Mouse (Mus musculus) heart, embryonic 11.5 days (tissue): Measurements from ENCODE around the gene Mbnl2. TPM values are rescaled to one million over a fixed set of nuclear protein-coding genes. Genes with fewer than 3 reads are reported as not detected.

Experiments
- ATAC-seq: fragments of 200-750 bp; cut with Nextera tagmentation; replicated peaks from 2 replicates; pipeline ENCODE4 v1.8.0; 2017; ENCODE audit warnings: moderate library complexity; ENCODE audit not compliant: insufficient number of reproducible peaks, low FRiP score, low TSS enrichment
- H3K27ac ChIP-seq: fragments of 300-500 bp; sonication (generic); 2 replicates; pipeline ENCODE4 v1.5.1; 2014; ENCODE audit warnings: mild to moderate bottlenecking, low read depth, low read length
- H3K27me3 ChIP-seq: fragments of 300-500 bp; sonication (generic); 2 replicates; pipeline ENCODE4 v1.6.1; 2014; ENCODE audit warnings: mild to moderate bottlenecking, low read length, mixed read lengths; ENCODE audit not compliant: control insufficient read depth, insufficient read depth
- H3K36me3 ChIP-seq: fragments of 300-500 bp; sonication (generic); 2 replicates; pipeline ENCODE4 v1.6.1; 2014; ENCODE audit warnings: mild to moderate bottlenecking, low read length, moderate library complexity, mixed read lengths; ENCODE audit not compliant: control insufficient read depth, insufficient read depth
- H3K4me1 ChIP-seq: fragments of 300-500 bp; sonication (generic); 2 replicates; pipeline ENCODE4 v1.6.1; 2014; ENCODE audit warnings: low read length; ENCODE audit not compliant: control insufficient read depth, insufficient read depth
- H3K4me2 ChIP-seq: fragments of 300-500 bp; sonication (generic); 2 replicates; pipeline ENCODE4 v1.6.1; 2014; ENCODE audit warnings: mild to moderate bottlenecking, moderate library complexity
- H3K4me3 ChIP-seq: fragments of 300-500 bp; sonication (generic); 2 replicates; pipeline ENCODE4 v1.5.1; 2014; ENCODE audit warnings: low read depth, low read length
- H3K9ac ChIP-seq: fragments of 300-500 bp; sonication (generic); 2 replicates; pipeline ENCODE4 v1.6.1; 2014; ENCODE audit warnings: mild to moderate bottlenecking, low read depth, low read length, moderate library complexity
- H3K9me3 ChIP-seq: fragments of 300-500 bp; sonication (generic); replicated peaks from 2 replicates; pipeline ENCODE4 v1.6.1; 2016; ENCODE audit warnings: low read length; ENCODE audit not compliant: control insufficient read depth
- WGBS: fragments of 180-500 bp; shearing (Covaris S2); extraction: QIAGEN DNeasy Blood & Tissue Kit; methylation state at CpG from one replicate; pipeline ENCODE4 v1.1.7; 2014; ENCODE audit not compliant: insufficient replicate concordance; 5-methylcytosine and 5-hydroxymethylcytosine counted together
- polyA plus RNA-seq: library from polyadenylated mRNA; unstranded; fragments of >200 nt; fragmentation: Nextera tagmentation; extraction: Ambion mirVana; gene quantifications from 2 replicates; pipeline ENCODE4 v1.2.1, GENCODE M21; 2014

Gene Mbnl2
- polyA plus RNA-seq, 1 experiment from 2014 or later = 107 TPM

- Histone ChIP-seq H3K36me3 (no peaks in the 10 kb centered on the region), H3K4me3 (peak overlapping the region; percentile 72), H3K27ac (peak overlapping the region; percentile 96), H3K4me1 (peaks cover 54% of the 10 kb centered on the region), H3K27me3 (no peaks in the 10 kb centered on the region), H3K9me3 (no peaks in the 10 kb centered on the region), H3K4me2 (peak overlapping the region; percentile 81), H3K9ac (peak overlapping the region; percentile 91)
- WGBS = 19% methylated on average over 21 of the region's 21 CpGs
- no peak for ATAC-seq
These were observed 3.1 kb downstream of the Mbnl2 start for GRCm38 (mm10) chr14:120278290-120279244.

DNA sequence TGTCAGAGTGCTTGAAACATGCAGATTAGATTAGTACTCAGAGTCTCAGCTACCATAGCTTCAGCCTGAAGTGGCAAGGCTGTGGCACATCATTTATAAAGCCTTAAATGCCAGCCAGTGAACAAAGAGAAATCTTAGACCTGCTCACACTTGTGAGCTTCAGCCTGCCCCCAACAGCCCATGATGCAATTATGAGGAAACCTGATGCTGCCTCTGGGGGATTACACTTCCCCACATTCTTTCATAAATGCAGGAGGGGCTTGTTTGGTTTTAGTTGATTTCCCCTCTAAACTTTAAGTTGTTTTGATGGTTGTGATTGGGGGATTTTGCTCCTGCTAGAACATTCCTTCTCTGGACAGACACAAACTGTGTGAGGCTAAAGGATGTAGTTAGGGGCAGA lies 4.7 kb downstream of the Mbnl2 start:
- Histone ChIP-seq H3K9ac (no peak overlapping the region; the same call in 1 of the 2 replicates), H3K27ac (no peak overlapping the region), H3K4me2 (peak overlapping the region; percentile 81; the same call in 1 of the 2 replicates), H3K36me3 (no peaks in the 10 kb centered on the region), H3K4me1 (peaks cover 62% of the 10 kb centered on the region), H3K9me3 (no peaks in the 10 kb centered on the region), H3K4me3 (no peak overlapping the region), H3K27me3 (no peaks in the 10 kb centered on the region)
- ATAC-seq = no peak

- no peak overlapping the region for H3K27ac ChIP-seq
- WGBS = 81% methylated on average over 8 of the region's 8 CpGs
These were observed 8.3 kb downstream of the Mbnl2 start for GRCm38 (mm10) chr14:120283787-120284186.

GRCm38 (mm10) chr14:120284504-120284903 lies 9.0 kb downstream of the Mbnl2 start:
- Histone ChIP-seq H3K27me3 (no peaks in the 10 kb centered on the region), H3K4me3 (no peak overlapping the region), H3K36me3 (no peaks in the 10 kb centered on the region), H3K9ac (no peak overlapping the region), H3K27ac (no peak overlapping the region), H3K4me2 (no peak overlapping the region), H3K9me3 (no peaks in the 10 kb centered on the region), H3K4me1 (peaks cover 79% of the 10 kb centered on the region)
- 63% methylated on average over 5 of the region's 5 CpGs for WGBS
- ATAC-seq = no peak

More at GRCm38 (mm10) chr14:120283787-120284186, 8.3 kb downstream of the Mbnl2 start:
- Histone ChIP-seq H3K4me2 (no peak overlapping the region), H3K4me3 (no peak overlapping the region), H3K4me1 (peaks cover 78% of the 10 kb centered on the region), H3K36me3 (no peaks in the 10 kb centered on the region), H3K9ac (no peak overlapping the region), H3K27me3 (no peaks in the 10 kb centered on the region), H3K9me3 (no peaks in the 10 kb centered on the region)
- ATAC-seq = no peak

GRCm38 (mm10) chr14:120287121-120287986 lies 11.9 kb downstream of the Mbnl2 start:
- no peak for ATAC-seq
- Histone ChIP-seq H3K36me3 (no peaks in the 10 kb centered on the region; the same call in 1 of the 2 replicates), H3K4me2 (peak overlapping the region; percentile 16; the same call in 1 of the 2 replicates), H3K27me3 (no peaks in the 10 kb centered on the region), H3K9ac (peak overlapping the region; percentile 59; the same call in 1 of the 2 replicates), H3K4me1 (peaks cover 80% of the 10 kb centered on the region), H3K27ac (peak overlapping the region; percentile 62), H3K9me3 (no peaks in the 10 kb centered on the region), H3K4me3 (no peak overlapping the region)
- WGBS = 37% methylated on average over 21 of the region's 21 CpGs

DNA sequence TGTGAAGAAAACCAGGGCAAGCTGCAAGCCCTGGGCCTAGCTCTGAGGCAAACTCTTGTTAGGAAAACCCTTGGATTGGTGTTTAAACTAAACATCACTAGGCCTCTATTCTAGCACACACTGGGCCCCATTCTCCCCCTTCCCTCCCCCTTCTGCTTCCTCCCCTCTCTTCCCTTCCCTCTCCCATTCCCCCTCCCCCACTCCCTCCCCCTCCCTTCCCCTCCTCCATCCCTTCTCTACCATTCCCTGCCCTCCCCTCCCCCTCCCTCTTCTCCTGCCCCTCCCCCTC lies 12.5 kb downstream of the Mbnl2 start:
- no peak for ATAC-seq
- Histone ChIP-seq H3K9me3 (no peaks in the 10 kb centered on the region), H3K4me2 (peak overlapping the region; percentile 16; the same call in 1 of the 2 replicates), H3K36me3 (no peaks in the 10 kb centered on the region; the same call in 1 of the 2 replicates), H3K4me3 (no peak overlapping the region), H3K27ac (peak overlapping the region; percentile 62), H3K27me3 (no peaks in the 10 kb centered on the region), H3K4me1 (peaks cover 82% of the 10 kb centered on the region), H3K9ac (peak overlapping the region; percentile 43; the same call in 1 of the 2 replicates)

- peaks cover 83% of the 10 kb centered on the region for H3K4me1 ChIP-seq
- H3K36me3 ChIP-seq = no peaks in the 10 kb centered on the region; the same call in 1 of the 2 replicates
- whole genome bisulfite sequencing = 70% methylated on average over 10 of the region's 10 CpGs
- H3K27me3 ChIP-seq = no peaks in the 10 kb centered on the region
- ATAC-seq = no peak
- H3K27ac ChIP-seq = peak overlapping the region; percentile 83
- no peaks in the 10 kb centered on the region for H3K9me3 ChIP-seq
- no peak overlapping the region for H3K4me2 ChIP-seq
- no peak overlapping the region for H3K9ac ChIP-seq
- no peak overlapping the region for H3K4me3 ChIP-seq
These were observed 13.0 kb downstream of the Mbnl2 start for GRCm38 (mm10) chr14:120288378-120289002.

- Histone ChIP-seq H3K4me3 (no peak overlapping the region), H3K36me3 (no peaks in the 10 kb centered on the region; the same call in 1 of the 2 replicates), H3K4me1 (peaks cover 78% of the 10 kb centered on the region), H3K4me2 (peak overlapping the region; percentile 14; the same call in 1 of the 2 replicates), H3K27me3 (no peaks in the 10 kb centered on the region), H3K27ac (peak overlapping the region; percentile 83), H3K9me3 (no peaks in the 10 kb centered on the region), H3K9ac (peak overlapping the region; percentile 29; the same call in 1 of the 2 replicates)
- 0 out of 2 replicates have a peak, but pooled peaks have one; percentile 48 for ATAC-seq
- WGBS = 37% methylated on average over 9 of the region's 9 CpGs
These were observed 13.6 kb downstream of the Mbnl2 start for GRCm38 (mm10) chr14:120289065-120289464.
